Mouse (Mus musculus) cerebellum, adult 2 months (tissue): ENCODE measurements around the gene Castor2. TPM values are rescaled to one million over a fixed set of nuclear protein-coding genes. Genes with fewer than 3 reads are reported as not detected.
A peak's percentile ranks its signal among the peaks of the same experiment; 100 is the strongest.

ENCODE experiments used
- DNase-seq, 2 experiments: peaks; one replicate each; pipeline ENCODE4 v3.0.0; 2021
- H3K27ac ChIP-seq: fragments of 200-500 bp; 2 replicates; pipeline ENCODE4 v1.5.1; 2012; ENCODE audit warnings: low read length, control low read depth, inconsistent platforms; ENCODE audit not compliant: insufficient read depth
- H3K27me3 ChIP-seq: fragments of 200-500 bp; 2 replicates; pipeline ENCODE4 v1.6.1; 2012; ENCODE audit warnings: inconsistent platforms, mild to moderate bottlenecking, low read length, moderate library complexity; ENCODE audit not compliant: control insufficient read depth, insufficient read depth
- H3K4me1 ChIP-seq: fragments of 200-500 bp; 2 replicates; pipeline ENCODE4 v1.6.1; 2011; ENCODE audit warnings: low read length; ENCODE audit not compliant: control insufficient read depth, insufficient read depth
- H3K4me3 ChIP-seq: fragments of 200-500 bp; replicated peaks from 2 replicates; pipeline ENCODE3; 2011; ENCODE audit warnings: mild to moderate bottlenecking, low read depth, low read length, control low read depth; ENCODE audit not compliant: insufficient read depth
- CTCF ChIP-seq: fragments of 200-500 bp; IDR thresholded peaks from 2 replicates; pipeline ENCODE4 v1.5.1; 2011; ENCODE audit warnings: low read depth, mild to moderate bottlenecking, control low read depth, low read length, moderate library complexity, borderline replicate concordance; ENCODE audit not compliant: insufficient read depth
- POLR2A ChIP-seq: fragments of 200-500 bp; IDR thresholded peaks from 2 replicates; pipeline ENCODE4 v1.6.1; 2011; ENCODE audit warnings: low read length, control low read depth, borderline replicate concordance; ENCODE audit not compliant: insufficient read depth
- WGBS: fragments of 180-500 bp; shearing (Covaris S2); methylation state at CpG from one replicate; pipeline ENCODE4 v1.1.7; 2018; 5-methylcytosine and 5-hydroxymethylcytosine counted together
- polyA plus RNA-seq: library from polyadenylated mRNA; depleted of rRNA; stranded (reverse); fragments of >200 nt; gene quantifications from 2 replicates; pipeline ENCODE4 v1.2.3, GENCODE M21; 2012

The Castor2 gene
- polyA plus RNA-seq, 1 experiment = 34.5 TPM

GRCm38 (mm10) chr5:134144986-134145385, 45.5 kb downstream of the Castor2 start:
- Histone ChIP-seq H3K4me1 (peaks cover 8% of the 10 kb centered on the region), H3K4me3 (no peak overlapping the region), H3K27ac (no peak overlapping the region), H3K27me3 (no peaks in the 10 kb centered on the region)
- TF ChIP-seq CTCF (no peak), POLR2A (no peak)
- DNase-seq = no peak
- 96% methylated on average over 8 of the region's 8 CpGs for WGBS

DNA sequence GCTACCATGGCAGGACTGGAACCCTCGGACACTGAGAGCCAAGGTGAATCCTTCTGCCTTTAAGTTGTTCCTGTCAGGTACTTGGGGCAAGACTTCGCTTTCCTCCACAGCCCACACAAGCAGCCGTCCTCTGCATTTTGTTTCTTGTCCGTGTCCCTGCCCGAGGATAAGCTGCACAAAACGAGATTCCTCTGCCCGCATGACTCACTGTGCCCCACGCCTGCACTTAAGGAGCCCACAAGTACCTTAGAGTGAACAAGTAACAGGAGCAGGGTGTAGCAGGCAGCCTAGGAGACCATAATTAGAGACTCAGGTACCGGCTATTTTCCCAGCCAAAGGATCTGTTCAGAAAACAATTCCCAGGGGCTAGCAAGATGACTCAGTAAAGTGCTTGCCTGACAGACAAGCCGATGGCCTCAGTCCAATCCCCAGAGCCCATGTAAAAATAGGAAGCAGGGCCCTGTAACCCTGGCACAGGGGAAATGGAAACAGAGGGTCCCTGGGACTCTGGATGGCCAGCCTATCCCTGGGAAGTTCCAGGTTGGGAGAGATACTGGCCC, 47.8 kb downstream of the Castor2 start:
- Histone ChIP-seq H3K27me3 (no peaks in the 10 kb centered on the region), H3K4me3 (no peak overlapping the region), H3K27ac (no peak overlapping the region), H3K4me1 (peaks cover 8% of the 10 kb centered on the region)
- DNase-seq = no peak
- WGBS = 73% methylated on average over 10 of the region's 10 CpGs
- TF ChIP-seq POLR2A (no peak), CTCF (no peak)

GRCm38 (mm10) chr5:134148153-134148552, 48.6 kb downstream of the Castor2 start:
- peak in 1 of 2 experiments; percentile 11 for DNase-seq
- WGBS = 32% methylated on average over 4 of the region's 4 CpGs
- TF ChIP-seq CTCF = no peak
- no peak for TF ChIP-seq POLR2A

DNA sequence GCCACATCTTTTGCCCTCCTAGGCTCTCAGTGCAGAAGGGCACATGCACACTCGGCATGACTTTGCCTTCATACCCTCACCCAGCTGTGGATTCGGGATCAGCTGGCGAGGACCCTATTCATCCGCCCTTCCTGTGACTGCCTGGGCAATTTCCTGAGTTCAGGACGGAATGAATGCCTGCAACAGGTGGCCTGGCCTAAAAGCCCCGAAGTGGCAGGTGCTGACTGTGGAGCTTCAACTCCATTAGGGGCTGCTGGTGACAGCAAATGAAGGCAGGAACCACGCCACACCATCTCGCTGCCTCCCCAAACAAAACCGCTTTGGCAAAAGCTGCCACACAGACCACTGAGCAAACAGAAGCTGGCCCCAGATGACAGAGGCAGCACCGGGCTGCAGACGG, 52.4 kb downstream of the Castor2 start:
- no peak for TF ChIP-seq POLR2A
- TF ChIP-seq CTCF = no peak
- Histone ChIP-seq H3K4me3 (no peak overlapping the region), H3K27me3 (no peaks in the 10 kb centered on the region), H3K4me1 (peaks cover 8% of the 10 kb centered on the region), H3K27ac (no peak overlapping the region)
- DNase-seq = no peak
- WGBS = 58% methylated on average over 11 of the region's 11 CpGs

More at GRCm38 (mm10) chr5:134148153-134148552, 48.6 kb downstream of the Castor2 start:
- Histone ChIP-seq H3K27ac (no peak overlapping the region), H3K4me3 (no peak overlapping the region), H3K27me3 (no peaks in the 10 kb centered on the region), H3K4me1 (peaks cover 8% of the 10 kb centered on the region)

GRCm38 (mm10) chr5:134155916-134156466, 56.5 kb downstream of the Castor2 start:
- TF ChIP-seq CTCF (no peak), POLR2A (no peak)
- 79% methylated on average over 7 of the region's 7 CpGs for WGBS

GRCm38 (mm10) chr5:134164688-134165087, 65.2 kb downstream of the Castor2 start:
- H3K4me1 ChIP-seq = 0 out of 2 replicates have a peak, but pooled peaks cover 3% of the 10 kb centered on the region
- no peak overlapping the region for H3K27ac ChIP-seq
- WGBS = 31% methylated on average over 5 of the region's 5 CpGs
- no peak overlapping the region for H3K4me3 ChIP-seq
- H3K27me3 ChIP-seq = no peaks in the 10 kb centered on the region
- TF ChIP-seq POLR2A (no peak), CTCF (no peak)
- DNase-seq = no peak

More at GRCm38 (mm10) chr5:134155916-134156466, 56.5 kb downstream of the Castor2 start:
- H3K27ac ChIP-seq = no peak overlapping the region
- H3K4me1 ChIP-seq = no peaks in the 10 kb centered on the region
- no peaks in the 10 kb centered on the region for H3K27me3 ChIP-seq
- no peak for DNase-seq
- no peak overlapping the region for H3K4me3 ChIP-seq

GRCm38 (mm10) chr5:134166642-134167041, 67.1 kb downstream of the Castor2 start:
- Histone ChIP-seq H3K4me1 (0 out of 2 replicates have a peak, but pooled peaks cover 3% of the 10 kb centered on the region), H3K27ac (no peak overlapping the region), H3K4me3 (no peak overlapping the region), H3K27me3 (no peaks in the 10 kb centered on the region)
- WGBS = 91% methylated on average over 7 of the region's 7 CpGs
- DNase-seq = no peak
- no peak for TF ChIP-seq POLR2A
- TF ChIP-seq CTCF = no peak

DNA sequence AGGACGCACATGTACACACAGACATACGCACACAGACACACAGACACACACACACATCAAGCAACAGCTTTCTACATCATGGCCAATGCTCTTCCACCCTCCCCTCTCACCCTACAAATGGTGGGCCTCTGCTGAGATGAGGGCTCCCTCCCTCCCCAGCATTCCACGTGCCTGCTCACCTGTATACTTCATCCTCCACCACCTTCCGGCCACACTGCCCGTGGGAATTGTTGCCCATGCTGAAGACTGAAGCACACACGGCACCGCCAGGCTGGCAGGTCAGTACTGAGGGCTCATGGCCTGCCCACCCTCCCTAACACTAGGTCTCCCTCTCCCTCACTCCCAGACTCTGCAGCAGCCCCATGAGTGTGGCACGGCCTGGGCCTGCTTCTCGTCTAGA, 68.5 kb downstream of the Castor2 start:
- WGBS = 95% methylated on average over 9 of the region's 9 CpGs
- no peak overlapping the region for H3K4me3 ChIP-seq
- H3K27ac ChIP-seq = no peak overlapping the region
- no peak for TF ChIP-seq POLR2A
- no peak for TF ChIP-seq CTCF
- H3K27me3 ChIP-seq = no peaks in the 10 kb centered on the region
- no peak for DNase-seq
- H3K4me1 ChIP-seq = 0 out of 2 replicates have a peak, but pooled peaks cover 3% of the 10 kb centered on the region
